Mouse (Mus musculus) MEL (cell line): ENCODE measurements around the gene Fam13a. TPM values are rescaled to one million over a fixed set of nuclear protein-coding genes. Genes with fewer than 3 reads are reported as not detected.

Experiments
- DNase-seq: peaks from one replicate; pipeline ENCODE4 v3.0.0; 2011; ENCODE audit warnings: low read depth, low spot score
- H3K27ac ChIP-seq: 2 replicates; pipeline ENCODE4 v1.5.1; 2012; ENCODE audit warnings: low read depth, mild to moderate bottlenecking, control low read depth, low read length, moderate library complexity; ENCODE audit not compliant: control insufficient read depth
- H3K27me3 ChIP-seq, 2 experiments: fragments of 150-350 bp in 1 of 2; sonication (generic) in 1 of 2; 2 replicates each; pipeline ENCODE4 v1.6.1; 2012; ENCODE audit warnings: low read length in 2 of 2, mild to moderate bottlenecking in 2 of 2, improper control_type of control experiment in 1 of 2, moderate library complexity in 1 of 2; ENCODE audit not compliant: insufficient read depth in 2 of 2, control insufficient read depth in 1 of 2
- H3K36me3 ChIP-seq, 2 experiments: 2 replicates each; pipeline ENCODE4 v1.6.1; 2012 to 2014; ENCODE audit warnings: low read length in 2 of 2, improper control_type of control experiment in 1 of 2, inconsistent platforms in 1 of 2, mild to moderate bottlenecking in 1 of 2; ENCODE audit not compliant: insufficient read depth in 2 of 2, control insufficient read depth in 1 of 2
- H3K4me1 ChIP-seq, 2 experiments: fragments of 150-350 bp in 1 of 2; sonication (generic) in 1 of 2; 2 replicates each; pipeline ENCODE4 v1.6.1; 2012; ENCODE audit warnings: low read length in 2 of 2, improper control_type of control experiment in 1 of 2, mild to moderate bottlenecking in 1 of 2; ENCODE audit not compliant: insufficient read depth in 2 of 2, control insufficient read depth in 1 of 2
- H3K4me3 ChIP-seq, 2 experiments: fragments of 150-350 bp in 1 of 2; sonication (generic) in 1 of 2; 2 replicates each; pipeline ENCODE4 v1.5.1; 2012; ENCODE audit warnings: low read depth in 2 of 2, low read length in 2 of 2, mild to moderate bottlenecking in 2 of 2, moderate library complexity in 2 of 2, control low read depth in 1 of 2, improper control_type of control experiment in 1 of 2; ENCODE audit not compliant: control insufficient read depth in 1 of 2, insufficient read depth in 1 of 2
- H3K79me2 ChIP-seq: 2 replicates; pipeline ENCODE4 v1.6.1; 2012; ENCODE audit warnings: mild to moderate bottlenecking, low read length, moderate library complexity; ENCODE audit not compliant: control insufficient read depth, poor library complexity, insufficient read depth
- H3K9ac ChIP-seq: 2 replicates; pipeline ENCODE4 v1.6.1; 2012; ENCODE audit warnings: low read depth, mild to moderate bottlenecking, control low read depth, low read length, moderate library complexity; ENCODE audit not compliant: control insufficient read depth, poor library complexity, severe bottlenecking
- H3K9me3 ChIP-seq: fragments of 150-350 bp; sonication (generic); replicated peaks from 2 replicates; pipeline ENCODE4 v1.6.1; 2012; ENCODE audit warnings: mild to moderate bottlenecking, low read length, improper control_type of control experiment, moderate library complexity; ENCODE audit not compliant: insufficient read depth
- BHLHE40 ChIP-seq: IDR thresholded peaks from 2 replicates; pipeline ENCODE4 v1.6.1; 2012; ENCODE audit warnings: low read depth, mild to moderate bottlenecking, inconsistent platforms, low read length, improper control_type of control experiment, borderline replicate concordance
- E2F4 ChIP-seq: IDR thresholded peaks from 2 replicates; pipeline ENCODE4 v1.6.1; 2011; ENCODE audit warnings: low read depth, low read length, improper control_type of control experiment, borderline replicate concordance
- ELF1 ChIP-seq: IDR thresholded peaks from 2 replicates; pipeline ENCODE4 v1.6.1; 2014; ENCODE audit warnings: low read depth, mild to moderate bottlenecking, inconsistent platforms, low read length, improper control_type of control experiment, moderate library complexity
- EP300 ChIP-seq, 2 experiments: IDR thresholded peaks; 2 replicates each; pipeline ENCODE4 v1.6.1; 2011; ENCODE audit warnings: improper control_type of control experiment in 2 of 2, low read length in 2 of 2, low read depth in 1 of 2, mild to moderate bottlenecking in 1 of 2
- GATA1 ChIP-seq: IDR thresholded peaks from 2 replicates; pipeline ENCODE4 v1.6.1; 2011; ENCODE audit warnings: low read depth, low read length, improper control_type of control experiment
- KAT2A ChIP-seq: conservative IDR thresholded peaks from 2 replicates; pipeline ENCODE4 v1.6.1; 2012; ENCODE audit warnings: low read depth, low read length, improper control_type of control experiment, inconsistent platforms
- MAFK ChIP-seq: IDR thresholded peaks from 2 replicates; pipeline ENCODE4 v1.6.1; 2011; ENCODE audit warnings: low read depth, mild to moderate bottlenecking, low read length, improper control_type of control experiment, borderline replicate concordance
- MAZ ChIP-seq: IDR thresholded peaks from 2 replicates; pipeline ENCODE4 v1.6.1; 2012; ENCODE audit warnings: low read depth, mild to moderate bottlenecking, inconsistent platforms, low read length, improper control_type of control experiment
- NELFE ChIP-seq: IDR thresholded peaks from 2 replicates; pipeline ENCODE4 v1.6.1; 2011; ENCODE audit warnings: low read depth, low read length, improper control_type of control experiment
- POLR2A ChIP-seq, 2 experiments: IDR thresholded peaks; 2 replicates each; pipeline ENCODE4 v1.6.1; 2011 to 2012; ENCODE audit warnings: low read length in 2 of 2, mild to moderate bottlenecking in 2 of 2, control low read depth in 1 of 2, improper control_type of control experiment in 1 of 2, low read depth in 1 of 2, moderate library complexity in 1 of 2; ENCODE audit not compliant: control insufficient read depth in 1 of 2, insufficient read depth in 1 of 2, poor library complexity in 1 of 2
- RAD21 ChIP-seq: IDR thresholded peaks from 2 replicates; pipeline ENCODE4 v1.6.1; 2011; ENCODE audit warnings: mild to moderate bottlenecking, low read depth, low read length, improper control_type of control experiment
- UBTF ChIP-seq: IDR thresholded peaks from 2 replicates; pipeline ENCODE4 v1.6.1; 2012; ENCODE audit warnings: low read depth, mild to moderate bottlenecking, inconsistent platforms, low read length, improper control_type of control experiment, moderate library complexity, borderline replicate concordance; ENCODE audit not compliant: insufficient read depth
- USF1 ChIP-seq: IDR thresholded peaks from 2 replicates; pipeline ENCODE4 v1.6.1; 2014; ENCODE audit warnings: low read depth, mild to moderate bottlenecking, inconsistent platforms, low read length, improper control_type of control experiment, moderate library complexity
- USF2 ChIP-seq, 2 experiments: IDR thresholded peaks; 2 replicates each; pipeline ENCODE4 v1.6.1; 2011 to 2012; ENCODE audit warnings: improper control_type of control experiment in 2 of 2, low read length in 2 of 2, borderline replicate concordance in 1 of 2, inconsistent platforms in 1 of 2, low read depth in 1 of 2, mild to moderate bottlenecking in 1 of 2; ENCODE audit not compliant: insufficient read depth in 1 of 2
- ZC3H11A ChIP-seq: IDR thresholded peaks from 2 replicates; pipeline ENCODE4 v1.6.1; 2012; ENCODE audit warnings: low read depth, mild to moderate bottlenecking, inconsistent platforms, low read length, improper control_type of control experiment
- ZMIZ1 ChIP-seq: IDR thresholded peaks from 2 replicates; pipeline ENCODE4 v1.6.1; 2012; ENCODE audit warnings: low read depth, mild to moderate bottlenecking, inconsistent platforms, low read length, improper control_type of control experiment, moderate library complexity
- polyA plus RNA-seq, 2 experiments: library from polyadenylated mRNA; stranded (reverse) in 1 of 2; unstranded in 1 of 2; fragments of >175 nt in 1 of 2; fragments of >200 nt in 1 of 2; gene quantifications; 2 replicates each; pipeline versions ENCODE4 v1.2.1 to v1.2.4; 2012; ENCODE audit warnings: low replicate concordance in 2 of 2, low read depth in 1 of 2; ENCODE audit not compliant: insufficient read length in 2 of 2, insufficient read depth in 1 of 2, missing spikeins in 1 of 2
- total RNA-seq: library from RNA; depleted of rRNA; stranded (reverse); fragments of 300-350 nt; gene quantifications from 2 replicates; pipeline ENCODE4 v1.2.3, GENCODE M21; 2012

Fam13a gene
- total and polyA plus RNA-seq, 3 experiments: not detected

DNA sequence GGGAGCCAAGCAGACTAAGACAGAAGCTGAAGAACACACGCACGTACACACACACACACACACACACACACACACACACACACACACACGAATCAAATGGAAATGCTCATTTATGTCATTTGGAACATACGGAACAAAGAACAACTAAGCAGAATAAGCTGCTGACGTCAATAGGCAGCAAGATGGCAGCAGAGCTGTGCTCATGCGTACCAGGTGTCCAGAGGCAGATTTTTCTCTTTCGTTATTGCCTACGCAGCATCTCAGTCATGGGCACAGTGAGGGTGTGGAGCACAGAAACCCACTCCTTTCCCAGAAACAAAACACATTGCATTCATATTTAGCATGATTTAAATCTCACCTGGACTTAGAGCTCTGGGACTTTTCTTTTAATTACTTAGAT is 39.2 kb downstream of the Fam13a start:
- no peak overlapping the region for H3K4me3 ChIP-seq
- H3K9ac ChIP-seq: no peak overlapping the region
- no peaks in the 10 kb centered on the region for H3K79me2 ChIP-seq
- H3K9me3 ChIP-seq: no peaks in the 10 kb centered on the region
- H3K27ac ChIP-seq: no peak overlapping the region
- DNase-seq: no peak
- H3K36me3 ChIP-seq: no peaks in the 10 kb centered on the region
- no peaks in the 10 kb centered on the region for H3K4me1 ChIP-seq
- peaks cover 0 to 1% of the 10 kb centered on the region in 2 experiments; a peak in 1 of 4 replicates for H3K27me3 ChIP-seq
- TF ChIP-seq ELF1 (no peak), ZMIZ1 (no peak), USF1 (no peak), NELFE (no peak), EP300 (IDR thresholded peaks at IDR 0.05; ENCODE audit: low read depth in 1 of 2, low read length in 2 of 2) (no peak), RAD21 (no peak), MAFK (no peak), GATA1 (no peak), POLR2A (IDR thresholded peaks at IDR 0.05; ENCODE audit: control insufficient read depth in 1 of 2, insufficient read depth in 1 of 2, low read depth in 1 of 2, low read length in 2 of 2, poor library complexity in 1 of 2) (no peak), USF2 (IDR thresholded peaks at IDR 0.05; ENCODE audit: borderline replicate concordance in 1 of 2, insufficient read depth in 1 of 2, low read depth in 1 of 2, low read length in 2 of 2) (no peak), KAT2A (no peak), UBTF (no peak)

DNA sequence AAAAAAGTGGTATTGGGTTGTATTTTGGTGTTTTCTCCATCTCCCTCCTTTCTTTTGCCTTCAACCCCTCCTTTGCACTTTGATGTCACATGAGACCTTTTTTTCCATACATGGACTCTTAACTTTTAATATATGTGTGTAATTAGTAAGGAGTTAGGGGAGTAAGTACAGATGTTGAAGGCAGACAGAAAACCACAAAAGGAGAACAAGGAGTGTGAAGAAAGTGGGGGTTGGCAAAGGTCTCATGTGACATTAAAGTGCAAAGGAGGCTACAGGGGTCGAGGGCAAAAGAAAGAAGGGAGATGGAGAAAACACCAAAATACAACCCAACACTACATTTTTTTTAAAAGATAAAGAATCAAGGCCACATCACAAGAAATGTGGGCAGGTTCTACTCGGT is 49.1 kb downstream of the Fam13a start:
- no peaks in the 10 kb centered on the region for H3K79me2 ChIP-seq
- TF ChIP-seq POLR2A (IDR thresholded peaks at IDR 0.05; ENCODE audit: control insufficient read depth in 1 of 2, insufficient read depth in 1 of 2, low read depth in 1 of 2, low read length in 2 of 2, poor library complexity in 1 of 2): no peak
- TF ChIP-seq E2F4: no peak
- no peaks in the 10 kb centered on the region for H3K9me3 ChIP-seq
- no peaks in the 10 kb centered on the region for H3K4me1 ChIP-seq
- H3K9ac ChIP-seq: no peak overlapping the region
- no peak overlapping the region for H3K27ac ChIP-seq
- no peaks in the 10 kb centered on the region for H3K27me3 ChIP-seq
- H3K4me3 ChIP-seq: no peak overlapping the region
- no peak for DNase-seq
- H3K36me3 ChIP-seq: no peaks in the 10 kb centered on the region

DNA sequence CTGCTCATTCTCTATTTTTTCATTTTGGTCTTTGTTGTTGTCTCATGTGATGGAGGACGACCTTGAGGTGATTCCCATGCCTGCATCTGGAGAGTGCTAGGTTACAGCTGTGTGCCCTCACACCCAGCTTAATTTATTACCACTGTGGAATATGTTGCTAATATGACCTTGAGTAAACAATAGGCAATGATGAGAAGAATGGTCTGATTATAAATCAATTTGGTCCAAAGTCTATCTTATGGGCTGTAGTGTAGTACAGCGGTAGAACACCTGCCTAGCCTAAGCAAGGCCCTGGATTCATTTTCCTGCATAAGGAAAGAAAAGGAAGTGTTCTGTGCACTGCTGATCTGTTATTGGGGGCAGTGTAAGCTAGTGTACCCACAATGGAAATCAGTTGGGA is 49.9 kb downstream of the Fam13a start:
- Histone ChIP-seq H3K27ac (no peak overlapping the region), H3K36me3 (no peaks in the 10 kb centered on the region), H3K27me3 (no peaks in the 10 kb centered on the region), H3K9ac (no peak overlapping the region), H3K79me2 (no peaks in the 10 kb centered on the region), H3K4me1 (no peaks in the 10 kb centered on the region), H3K4me3 (no peak overlapping the region), H3K9me3 (no peaks in the 10 kb centered on the region)
- DNase-seq: no peak
- TF ChIP-seq POLR2A (IDR thresholded peaks at IDR 0.05; ENCODE audit: control insufficient read depth in 1 of 2, insufficient read depth in 1 of 2, low read depth in 1 of 2, low read length in 2 of 2, poor library complexity in 1 of 2) (no peak), BHLHE40 (no peak), MAZ (no peak), ZC3H11A (no peak)
